Mouse (Mus musculus) mature B cell (primary cell): ENCODE results near the gene Maob.

Experiments used
- in situ Hi-C: fragments of 300-500 bp; cut with MboI; formaldehyde crosslinking; loops from 2 replicates; pipeline ENCODE4 v1.14.3; 2019

Maob gene

GRCm38 (mm10) chrX:16817261-16817769 is at the start of gene Maob:
Maob (minus strand) TSS chrX:16817366.
- in situ Hi-C loops: no loop called here

DNA sequence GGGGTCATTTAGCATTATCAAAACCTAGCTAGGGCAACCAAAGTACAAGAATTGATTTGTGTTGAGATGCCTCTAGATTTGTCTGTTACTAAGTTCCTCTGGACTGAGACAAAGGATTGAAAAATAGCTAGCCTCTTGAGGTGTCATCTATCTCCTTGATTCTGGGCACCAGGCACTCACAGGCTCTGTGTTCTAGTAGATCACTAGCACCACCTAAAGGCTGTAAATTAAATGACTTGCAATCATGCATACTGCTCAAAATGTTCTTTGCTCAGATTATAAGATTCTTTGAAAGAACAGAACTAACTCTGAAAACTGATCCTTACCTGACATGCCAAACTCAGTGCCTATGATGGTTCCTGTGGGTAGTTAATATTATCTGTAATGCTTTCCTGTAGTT is 43.1 kb upstream of the Maob start:
- in situ Hi-C loops: no loop called here

DNA sequence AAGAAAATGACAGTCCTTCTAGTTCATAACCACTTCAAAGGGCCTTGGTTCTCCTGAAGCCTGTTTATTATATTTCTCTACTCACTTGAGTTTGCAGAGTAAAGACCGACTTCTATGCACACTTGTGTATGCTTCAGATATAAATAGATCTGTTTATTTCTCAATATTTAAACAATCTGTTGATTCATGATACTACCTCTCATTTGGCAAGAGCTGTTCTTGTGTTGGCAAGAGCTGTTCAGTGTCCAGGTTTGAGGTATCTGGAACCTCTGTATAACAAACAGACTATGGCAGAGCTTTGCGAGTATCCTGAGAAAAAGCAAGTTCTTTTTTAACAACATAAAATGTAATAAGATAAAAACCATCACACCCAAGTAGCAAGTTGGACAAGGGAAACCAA is 28.9 kb upstream of the Maob start:
- in situ Hi-C loops: no loop called here

DNA sequence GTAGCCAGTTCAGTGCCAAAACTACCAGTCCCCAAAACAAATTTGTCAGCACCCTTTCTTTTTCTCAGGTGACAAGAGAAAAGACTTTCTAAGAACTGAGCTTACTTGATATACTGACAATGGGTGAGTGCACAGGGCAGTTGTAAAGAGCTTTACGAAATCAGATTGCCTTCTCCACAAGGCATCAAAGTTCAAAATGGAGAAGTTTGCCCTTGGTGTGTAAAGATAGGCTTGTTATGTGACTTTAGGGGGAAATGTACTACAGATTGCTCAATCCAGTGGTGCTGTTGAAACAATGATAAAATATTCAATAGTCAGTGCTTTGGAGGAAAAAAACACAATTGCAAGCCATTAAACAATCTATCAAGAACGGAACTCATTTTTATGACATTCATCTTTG is 24.3 kb upstream of the Maob start:
- in situ Hi-C loops: no loop called here

- in situ Hi-C loops: no loop called here
These were observed 20.1 kb upstream of the Maob start for GRCm38 (mm10) chrX:16837293-16837692.

GRCm38 (mm10) chrX:16836488-16837082 is 19.4 kb upstream of the Maob start:
- in situ Hi-C loops: no loop called here

- in situ Hi-C loops: no loop called here
These were observed 8.9 kb upstream of the Maob start for GRCm38 (mm10) chrX:16826028-16826427.

- in situ Hi-C loops: no loop called here
These were observed 1.2 kb downstream of the Maob start for GRCm38 (mm10) chrX:16815965-16816364.

DNA sequence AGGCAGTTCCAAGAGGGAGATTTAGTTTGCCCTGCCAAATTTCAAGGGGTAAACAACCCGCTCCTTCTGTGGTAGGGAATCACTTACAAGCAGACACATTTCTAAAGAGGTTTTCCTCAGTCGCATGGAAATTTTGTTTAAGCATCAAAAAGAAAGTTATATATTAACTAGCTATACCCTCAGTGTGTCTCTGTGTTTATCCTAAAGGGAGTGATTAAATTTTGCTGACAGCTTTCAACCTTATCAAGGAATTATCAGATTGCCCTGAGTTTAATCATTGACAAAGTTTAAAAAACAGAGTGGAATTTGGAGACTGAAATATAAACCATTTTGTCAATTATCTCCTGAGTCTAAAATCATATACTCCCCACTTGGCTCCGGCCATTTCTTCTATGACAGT is 5.1 kb downstream of the Maob start:
- in situ Hi-C loops: no loop called here

DNA sequence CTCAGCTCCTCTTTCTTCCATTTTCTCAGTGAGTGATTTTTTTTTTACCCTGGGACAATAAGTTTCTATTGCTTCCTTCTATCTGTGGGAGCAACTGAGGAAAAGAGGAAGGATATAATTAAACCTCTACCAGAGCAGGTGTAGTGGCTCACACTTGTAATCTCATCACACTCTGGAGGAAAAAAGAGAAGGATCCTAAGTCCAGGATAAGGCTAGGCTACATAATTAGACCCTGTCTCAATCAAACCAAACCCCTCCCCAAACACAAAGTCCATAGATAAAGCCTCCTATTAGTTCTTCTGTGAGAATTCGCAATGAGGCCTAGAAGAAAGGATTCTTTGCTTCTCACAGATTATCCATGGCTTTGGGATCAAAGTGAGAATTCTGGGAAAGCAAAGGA is 49.7 kb downstream of the Maob start:
- in situ Hi-C loops: no loop called here

GRCm38 (mm10) chrX:16766156-16766555 is 51.0 kb downstream of the Maob start:
- in situ Hi-C loops: no loop called here

- in situ Hi-C loops: no loop called here
These were observed 55.7 kb downstream of the Maob start for GRCm38 (mm10) chrX:16761430-16761829.

GRCm38 (mm10) chrX:16754761-16755160 is 62.4 kb downstream of the Maob start:
- in situ Hi-C loops: no loop called here

DNA sequence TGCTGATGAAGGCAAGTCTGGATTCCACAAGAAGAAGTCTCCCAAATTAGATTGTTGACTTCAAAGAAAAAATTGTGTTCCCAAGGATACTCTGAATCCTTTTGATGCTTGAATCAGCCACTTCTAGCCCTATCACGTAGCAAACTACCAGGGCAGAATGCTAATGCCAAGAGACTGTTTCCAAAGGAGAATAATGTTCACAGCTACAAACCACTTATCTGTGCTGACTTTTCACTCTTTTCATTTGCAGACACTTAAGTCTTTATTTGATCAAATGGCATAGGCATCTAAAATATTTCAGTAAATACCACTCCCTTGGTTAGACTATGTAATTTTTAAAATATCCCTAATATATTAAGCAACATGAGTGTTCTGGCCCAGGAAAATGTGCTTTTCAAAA is 68.2 kb downstream of the Maob start:
- in situ Hi-C loops: no loop called here

- in situ Hi-C loops: no loop called here
These were observed 103.1 kb downstream of the Maob start for GRCm38 (mm10) chrX:16714033-16714432.

GRCm38 (mm10) chrX:16706094-16706493 is 111.1 kb downstream of the Maob start:
- in situ Hi-C loops: no loop called here
